Mouse (Mus musculus) frontal cortex, postnatal 36 days (tissue): ENCODE data around the gene Cnbd2.
A peak's percentile ranks its signal among the peaks of the same experiment; 100 is the strongest.

Experiments
- DNase-seq, 2 experiments: peaks; one replicate each; pipeline ENCODE4 v3.0.0; 2022; ENCODE audit warnings: low spot score in 2 of 2

The Cnbd2 gene

GRCm38 (mm10) chr2:156311441-156311840 is 658 bp upstream of the Cnbd2 start:
- DNase-seq: no peak

DNA sequence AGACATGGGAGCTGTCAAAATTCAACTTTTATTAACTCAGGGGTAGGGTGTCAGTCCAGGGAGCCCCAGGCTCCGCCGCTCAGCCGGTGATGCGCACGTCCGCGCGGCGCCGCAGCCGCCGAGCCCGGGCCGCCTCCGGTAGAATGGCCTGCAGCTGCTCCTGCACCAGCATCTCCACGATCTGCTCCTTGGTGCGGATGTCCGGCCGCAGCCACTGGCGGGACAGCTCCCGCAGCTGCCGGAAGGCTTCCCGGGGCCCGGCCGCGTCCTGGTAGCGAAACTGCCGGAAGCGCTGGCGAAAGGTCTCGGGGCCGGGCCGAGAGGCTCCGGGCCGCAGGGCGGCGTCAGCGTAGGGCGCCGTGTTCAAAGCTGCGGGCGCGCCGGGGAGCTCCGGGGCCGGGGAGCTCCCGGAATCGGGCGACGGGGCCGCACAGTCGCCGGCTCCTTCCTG is 233 bp upstream of the Cnbd2 start:
- peak in 1 of 2 experiments; percentile 57 for DNase-seq

GRCm38 (mm10) chr2:156313153-156313552 is 1.1 kb downstream of the Cnbd2 start:
- no peak for DNase-seq

- no peak for DNase-seq
Measured at GRCm38 (mm10) chr2:156314811-156315210, 2.7 kb downstream of the Cnbd2 start.

GRCm38 (mm10) chr2:156318491-156318890 is 6.4 kb downstream of the Cnbd2 start:
- DNase-seq: no peak

DNA sequence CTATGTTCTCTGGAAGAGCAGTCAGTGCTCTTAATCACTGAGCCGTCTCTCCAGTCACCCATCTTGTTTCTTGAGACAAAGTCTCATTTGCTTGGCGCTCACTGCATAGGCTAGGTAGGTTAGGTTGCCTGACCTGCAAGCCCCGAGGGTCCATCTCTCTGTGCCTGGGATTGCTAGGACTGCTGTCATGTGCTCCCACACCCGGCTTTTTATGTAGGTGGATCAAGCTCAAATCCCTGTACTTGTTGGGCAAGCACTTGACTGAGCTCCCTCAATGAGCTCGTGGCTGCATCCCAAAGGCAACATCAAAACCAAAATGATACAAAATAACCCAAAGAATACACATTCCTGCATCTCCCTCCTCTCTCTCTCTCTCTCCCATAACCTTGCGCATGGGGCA is 9.4 kb downstream of the Cnbd2 start:
- DNase-seq: no peak

GRCm38 (mm10) chr2:156324116-156324588 is 12.1 kb downstream of the Cnbd2 start:
- peak; percentile 24 to 59 for DNase-seq

GRCm38 (mm10) chr2:156324681-156325080 is 12.6 kb downstream of the Cnbd2 start:
- DNase-seq: no peak

DNA sequence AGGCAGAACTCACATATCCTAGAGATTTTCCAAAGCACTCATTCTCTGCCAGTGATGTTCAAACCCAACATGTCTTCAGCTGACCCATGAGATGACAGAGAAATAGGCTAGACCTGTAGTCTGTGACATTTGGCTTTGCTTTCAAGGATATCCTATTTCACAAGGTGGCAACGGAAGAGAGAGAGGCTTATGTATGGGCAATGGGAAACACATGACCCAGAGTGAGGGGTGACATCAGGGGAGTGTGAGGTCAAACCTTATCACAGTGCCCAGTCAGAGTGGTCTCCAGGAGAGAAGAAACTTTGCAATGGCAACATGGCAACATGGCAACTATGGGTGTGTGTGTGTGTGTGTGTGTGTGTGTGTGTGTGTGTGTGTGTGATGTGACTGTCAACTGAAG is 18.6 kb downstream of the Cnbd2 start:
- no peak for DNase-seq

- DNase-seq: no peak
Measured at GRCm38 (mm10) chr2:156331446-156331965, 19.4 kb downstream of the Cnbd2 start.

DNA sequence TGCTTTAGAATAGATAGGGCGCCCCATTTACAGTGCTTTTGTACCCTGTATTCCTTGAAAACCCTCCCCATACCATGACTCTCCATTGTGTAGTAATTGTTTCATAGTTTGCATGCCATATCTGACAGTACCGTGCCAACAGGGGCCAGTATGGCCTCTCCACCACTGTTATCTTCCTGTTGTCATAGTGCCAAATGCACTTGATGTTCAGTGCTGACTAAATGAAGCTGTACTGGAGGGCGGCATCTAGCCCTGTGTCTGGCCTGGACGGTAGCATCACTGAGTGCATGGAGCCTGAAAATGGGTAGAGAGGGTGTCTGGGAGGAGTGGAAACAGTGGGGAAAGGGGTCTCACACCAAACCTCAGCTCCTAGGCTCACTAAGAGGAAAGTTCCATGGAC is 28.0 kb downstream of the Cnbd2 start:
- DNase-seq: no peak

DNA sequence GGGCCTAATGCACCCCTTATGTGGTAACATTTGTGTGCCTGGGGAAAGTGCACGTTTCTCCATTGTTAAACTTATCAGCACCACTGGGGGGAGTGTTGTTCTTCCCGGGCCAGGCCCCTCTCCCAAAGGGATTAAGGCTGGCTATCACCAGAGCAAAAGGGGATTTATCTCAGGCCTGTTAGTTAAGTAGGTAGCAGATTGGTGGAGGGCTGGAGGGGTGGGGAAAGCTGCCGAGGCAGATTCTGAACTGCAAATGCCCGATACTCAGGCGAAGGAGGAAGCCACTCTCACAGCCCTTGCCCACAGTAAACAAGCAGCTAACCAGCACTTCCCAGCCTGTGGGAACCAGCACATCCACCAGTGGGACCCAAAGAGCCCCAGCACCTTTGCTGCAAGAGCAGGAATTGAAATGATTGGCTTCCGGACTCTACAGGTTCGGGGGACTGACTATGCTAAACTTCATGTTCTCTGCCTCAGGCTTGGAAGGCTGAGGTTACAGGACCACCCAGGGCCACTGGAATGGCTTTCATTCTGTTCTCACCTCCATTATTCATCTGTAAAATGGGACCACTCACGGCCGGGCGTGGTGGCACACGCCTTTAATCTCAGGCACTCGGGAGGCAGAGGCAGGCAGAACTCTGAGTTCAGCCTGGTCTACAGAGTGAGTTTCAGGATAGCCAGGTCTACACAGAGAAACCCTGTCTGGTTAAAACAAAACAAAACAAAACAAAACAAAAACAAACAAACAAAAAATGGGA is 32.9 kb downstream of the Cnbd2 start:
- DNase-seq: no peak

GRCm38 (mm10) chr2:156348812-156349211 is 36.7 kb downstream of the Cnbd2 start:
- DNase-seq: no peak

GRCm38 (mm10) chr2:156349286-156349848 is 37.3 kb downstream of the Cnbd2 start:
- DNase-seq: no peak

DNA sequence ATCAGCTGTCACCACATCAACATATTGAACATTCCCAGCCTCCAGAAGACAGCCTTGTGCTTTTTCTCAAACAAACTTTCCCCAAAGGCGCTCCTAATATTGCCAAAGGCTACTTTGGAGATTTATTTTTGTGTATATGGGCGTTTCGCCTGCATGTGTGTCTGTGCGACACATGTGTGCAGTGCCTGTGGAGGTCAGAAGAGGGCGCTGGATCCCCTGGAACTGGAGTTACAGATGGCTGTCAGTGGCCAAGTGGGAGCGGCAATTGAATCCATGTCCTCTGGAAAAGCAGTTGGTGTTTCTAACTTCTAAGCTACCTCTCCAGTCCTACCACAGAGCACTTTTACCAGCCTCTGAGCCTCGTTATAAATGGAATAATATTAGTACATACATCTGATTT is 39.1 kb downstream of the Cnbd2 start:
- DNase-seq: no peak

DNA sequence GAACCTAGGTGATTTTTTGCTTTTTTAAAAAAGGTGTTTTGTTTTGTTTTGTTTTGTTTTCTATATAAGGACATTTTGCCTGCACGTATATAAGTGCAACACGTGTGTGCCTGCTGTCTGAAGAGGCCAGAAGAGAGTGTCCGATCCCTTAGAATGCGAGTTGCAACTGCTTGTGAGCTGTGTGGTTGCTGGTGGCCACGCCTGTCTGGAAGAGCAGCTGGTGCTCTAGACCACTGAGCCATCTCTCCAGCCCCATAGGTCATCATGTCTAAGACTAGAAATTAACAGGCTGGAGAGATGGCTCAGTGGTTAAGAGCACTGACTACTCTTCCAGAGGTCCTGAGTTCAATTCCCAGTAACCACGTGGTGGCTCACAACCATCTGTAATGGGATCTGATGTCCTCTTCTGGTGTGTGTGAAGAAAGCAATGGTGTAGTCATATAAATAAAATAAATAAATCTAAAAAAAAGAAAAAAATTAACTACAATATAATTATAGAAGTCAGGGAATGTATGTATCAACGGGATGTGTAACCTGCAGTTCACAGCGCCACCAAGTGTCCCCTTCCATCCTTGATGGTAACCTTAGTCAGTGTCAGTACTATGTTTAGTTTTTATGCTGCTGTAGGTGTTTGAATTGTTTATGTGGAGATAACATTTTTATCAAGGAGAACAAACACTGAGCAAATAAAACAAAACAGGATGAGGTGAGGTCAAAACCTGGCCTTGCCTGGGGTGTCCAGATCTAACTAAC is 40.5 kb downstream of the Cnbd2 start:
- no peak for DNase-seq

DNA sequence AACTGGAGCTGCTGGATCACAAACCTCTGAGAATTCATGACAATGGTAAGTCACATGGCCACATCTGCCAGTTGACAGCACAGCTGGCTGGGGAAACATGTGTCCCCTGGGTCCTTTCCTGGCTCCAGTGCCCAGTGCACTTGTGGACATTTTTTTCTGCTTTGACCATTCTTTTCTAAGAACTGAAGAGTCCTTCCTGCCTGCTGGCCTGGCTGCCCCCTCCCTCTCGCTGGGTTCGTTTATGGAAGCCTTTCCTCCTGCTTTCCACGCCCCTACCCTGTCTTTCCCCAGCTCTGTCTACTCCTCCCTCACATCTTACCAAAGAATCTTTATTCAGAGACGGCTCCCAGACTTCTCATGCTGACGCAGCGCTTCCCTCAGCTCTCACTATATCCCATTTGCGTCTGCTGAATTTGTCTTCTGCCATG is 41.2 kb downstream of the Cnbd2 start:
- peak in 1 of 2 experiments; percentile 5 for DNase-seq

GRCm38 (mm10) chr2:156356031-156356430 is 43.9 kb downstream of the Cnbd2 start:
- DNase-seq: peak in 1 of 2 experiments; percentile 25

- DNase-seq: peak; percentile 34 to 60
Measured at GRCm38 (mm10) chr2:156368465-156368864, 56.4 kb downstream of the Cnbd2 start.

GRCm38 (mm10) chr2:156370896-156371295 is 58.8 kb downstream of the Cnbd2 start:
- no peak for DNase-seq

DNA sequence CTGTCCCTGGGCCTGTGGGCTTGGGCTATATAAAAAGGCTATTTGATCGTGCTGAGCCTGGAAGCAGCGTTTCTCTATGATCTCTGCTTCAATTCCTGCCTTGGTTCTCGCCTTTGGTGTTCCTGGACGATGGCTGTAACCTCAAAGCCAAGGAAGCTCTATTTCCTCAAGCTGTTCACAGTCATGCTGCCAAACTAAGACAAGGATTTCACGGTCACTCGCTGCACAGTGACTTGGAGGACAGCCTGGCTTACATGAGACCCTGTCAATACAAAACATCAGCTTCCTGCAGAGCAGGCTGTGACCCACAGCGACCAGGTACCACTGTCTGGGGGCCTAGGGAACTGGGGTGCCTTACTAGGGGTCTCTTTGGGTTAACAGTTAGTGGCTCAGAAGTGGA is 64.9 kb downstream of the Cnbd2 start:
- no peak for DNase-seq

GRCm38 (mm10) chr2:156379929-156380328 is 67.8 kb downstream of the Cnbd2 start:
- peak; percentile 53 to 64 for DNase-seq
